Mouse (Mus musculus) brain, adult 2 months (tissue): ENCODE measurements around the gene Hopx.
"Not testable (repeated sequence)": the region's sequence is repeated elsewhere in the genome, so short reads cannot be mapped to it uniquely, and the experiment has no call there.

Source experiments
- DNase-seq: peaks from one replicate; pipeline ENCODE4 v3.0.0; 2011; ENCODE audit warnings: low read depth, low spot score

Hopx gene

GRCm38 (mm10) chr5:77099997-77100380 lies 14.9 kb downstream of the Hopx start:
- DNase-seq = no peak

- DNase-seq = no peak
These were observed 15.5 kb downstream of the Hopx start for GRCm38 (mm10) chr5:77099317-77099996.

- DNase-seq = no peak
These were observed 16.0 kb downstream of the Hopx start for GRCm38 (mm10) chr5:77098874-77099273.

- DNase-seq = no peak
These were observed 17.2 kb downstream of the Hopx start for GRCm38 (mm10) chr5:77097686-77098085.

- not testable (repeated sequence) for DNase-seq
These were observed 18.7 kb downstream of the Hopx start for GRCm38 (mm10) chr5:77096194-77096593.

GRCm38 (mm10) chr5:77094510-77095491 lies 20.1 kb downstream of the Hopx start:
- DNase-seq = peak; percentile 62

GRCm38 (mm10) chr5:77093961-77094360 lies 21.0 kb downstream of the Hopx start:
- DNase-seq = no peak

- DNase-seq = no peak
These were observed 22.4 kb downstream of the Hopx start for GRCm38 (mm10) chr5:77092531-77092930.

GRCm38 (mm10) chr5:77091923-77092322 lies 23.0 kb downstream of the Hopx start:
- no peak for DNase-seq

- no peak for DNase-seq
These were observed 24.3 kb downstream of the Hopx start for GRCm38 (mm10) chr5:77090521-77091096.

GRCm38 (mm10) chr5:77089901-77090300 lies 25.0 kb downstream of the Hopx start:
- no peak for DNase-seq

GRCm38 (mm10) chr5:77089294-77089693 lies 25.6 kb downstream of the Hopx start:
- peak; percentile 63 for DNase-seq

GRCm38 (mm10) chr5:77087122-77087521 lies 27.8 kb downstream of the Hopx start:
- DNase-seq = peak; percentile 56

GRCm38 (mm10) chr5:77086541-77086940 lies 28.4 kb downstream of the Hopx start:
- DNase-seq = no peak

GRCm38 (mm10) chr5:77085753-77086450 lies 29.0 kb downstream of the Hopx start:
- DNase-seq = no peak

- no peak for DNase-seq
These were observed 30.5 kb downstream of the Hopx start for GRCm38 (mm10) chr5:77084418-77084817.

- peak; percentile 81 for DNase-seq
These were observed 32.2 kb downstream of the Hopx start for GRCm38 (mm10) chr5:77082735-77083134.

- DNase-seq = no peak
These were observed 34.2 kb downstream of the Hopx start for GRCm38 (mm10) chr5:77080761-77081160.

GRCm38 (mm10) chr5:77075951-77076350 lies 39.0 kb downstream of the Hopx start:
- peak; percentile 66 for DNase-seq

- peak; percentile 85 for DNase-seq
These were observed 40.0 kb downstream of the Hopx start for GRCm38 (mm10) chr5:77074914-77075313.

- no peak for DNase-seq
These were observed 41.1 kb downstream of the Hopx start for GRCm38 (mm10) chr5:77073794-77074193.

GRCm38 (mm10) chr5:77071626-77072025 lies 43.3 kb downstream of the Hopx start:
- peak; percentile 31 for DNase-seq
